Mouse (Mus musculus) testis, adult 2 months (tissue): ENCODE measurements around the gene Nckap5.

Experiments used
- CTCF ChIP-seq: fragments of 200-500 bp; IDR thresholded peaks from 2 replicates; pipeline ENCODE4 v1.5.1; 2012; ENCODE audit warnings: low read depth, mild to moderate bottlenecking, inconsistent platforms, low read length, moderate library complexity; ENCODE audit not compliant: control insufficient read depth, insufficient read depth, insufficient replicate concordance
- POLR2A ChIP-seq: fragments of 200-500 bp; IDR thresholded peaks from 2 replicates; pipeline ENCODE4 v1.6.1; 2012; ENCODE audit warnings: low read depth, mild to moderate bottlenecking, inconsistent platforms, low read length, moderate library complexity; ENCODE audit not compliant: control insufficient read depth

DNA sequence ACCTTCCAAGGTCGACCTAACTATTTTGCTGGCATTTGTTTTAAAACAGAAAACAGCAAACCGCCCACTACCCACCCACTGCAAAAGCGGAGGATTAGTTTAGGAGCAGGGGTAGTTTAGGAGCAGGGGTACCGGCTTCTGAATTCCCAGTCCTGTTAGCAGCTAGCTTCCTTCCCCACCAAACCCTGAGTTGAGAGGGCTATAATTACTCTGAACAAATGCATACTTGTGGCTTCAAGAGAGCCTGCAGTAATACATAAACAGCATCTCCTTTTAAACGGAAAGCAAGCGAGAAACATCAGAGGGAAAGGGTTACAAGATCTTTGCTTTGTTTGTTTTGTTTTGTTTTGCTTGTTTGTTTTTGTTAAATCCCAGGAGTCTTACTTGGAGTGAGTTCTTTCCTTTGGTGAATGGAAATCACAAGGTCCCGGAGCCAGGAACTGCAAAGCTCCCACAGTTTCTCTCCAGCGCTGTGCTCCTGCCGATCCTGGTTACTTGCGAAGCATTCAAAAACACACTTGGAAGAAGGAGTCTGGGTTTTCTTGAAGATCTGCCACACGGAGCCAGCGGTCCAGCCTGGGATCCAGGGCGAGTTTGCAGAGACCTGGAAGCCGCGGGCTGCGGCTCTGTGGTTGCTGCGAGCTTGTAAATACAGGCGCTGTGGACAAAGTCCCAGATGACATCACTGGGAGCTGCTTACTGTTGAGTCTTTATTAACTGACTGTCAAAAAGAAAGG is 92.9 kb downstream of the Nckap5 start:
- no peak for TF ChIP-seq CTCF
- no peak for TF ChIP-seq POLR2A
